Mouse (Mus musculus): Measurements from ENCODE around the gene Oca2. TPM values are rescaled to one million over a fixed set of nuclear protein-coding genes. Genes with fewer than 3 reads are reported as not detected.

The Oca2 gene
- polyA plus RNA-seq (2012; rRNA removed): 0.15 and 0.19 TPM in 2 replicates

GRCm38 (mm10) chr7:56239543-56239942 is at the start of gene Oca2:
Gene Oca2, plus strand, starts transcription at chr7:56239760.
- Histone ChIP-seq H3K4me3 (ENCODE audit: insufficient read depth, low read length) (no peak within 1 kb of the TSS), H3K27ac (ENCODE audit: insufficient read depth, low read length) (no peak within 1 kb of the TSS), H3K4me1 (ENCODE audit: control insufficient read depth, insufficient read depth, low read length) (no peaks in the 10 kb centered on the region)
- TF ChIP-seq CTCF (IDR thresholded peaks at IDR 0.05; ENCODE audit: extremely low read depth, insufficient read depth, low read length) (no peak), POLR2A (IDR thresholded peaks at IDR 0.05; ENCODE audit: extremely low read depth, insufficient read depth, low read length) (no peak)

DNA sequence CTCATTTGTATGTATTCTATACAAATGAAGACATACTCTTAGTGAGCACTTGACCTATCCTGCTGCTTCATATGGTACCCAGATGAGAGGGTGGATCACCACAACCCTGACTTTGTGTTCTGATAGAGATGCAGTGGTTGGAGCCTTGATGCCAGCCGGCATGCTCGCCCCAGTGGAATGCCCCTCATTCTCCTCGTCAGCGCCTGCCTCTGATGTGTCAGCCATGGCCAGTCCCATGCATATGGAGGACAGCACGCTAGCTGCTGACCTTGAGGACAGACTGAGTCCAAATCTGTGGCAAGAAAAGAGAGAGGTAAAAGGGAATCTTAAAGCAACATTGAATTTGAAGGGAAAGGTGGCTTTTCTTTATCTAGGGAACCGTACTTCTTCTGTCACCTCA is 48.5 kb upstream of the Oca2 start:
- TF ChIP-seq POLR2A (IDR thresholded peaks at IDR 0.05; ENCODE audit: extremely low read depth, insufficient read depth, low read length) (no peak), CTCF (IDR thresholded peaks at IDR 0.05; ENCODE audit: extremely low read depth, insufficient read depth, low read length) (no peak)
- Histone ChIP-seq H3K27ac (ENCODE audit: insufficient read depth, low read length) (no peak overlapping the region), H3K4me3 (ENCODE audit: insufficient read depth, low read length) (no peak overlapping the region), H3K4me1 (ENCODE audit: control insufficient read depth, insufficient read depth, low read length) (no peaks in the 10 kb centered on the region)

GRCm38 (mm10) chr7:56191661-56192060 is 47.9 kb upstream of the Oca2 start:
- Histone ChIP-seq H3K27ac (ENCODE audit: insufficient read depth, low read length) (no peak overlapping the region), H3K4me3 (ENCODE audit: insufficient read depth, low read length) (no peak overlapping the region), H3K4me1 (ENCODE audit: control insufficient read depth, insufficient read depth, low read length) (no peaks in the 10 kb centered on the region)
- TF ChIP-seq CTCF (IDR thresholded peaks at IDR 0.05; ENCODE audit: extremely low read depth, insufficient read depth, low read length): no peak
- TF ChIP-seq POLR2A (IDR thresholded peaks at IDR 0.05; ENCODE audit: extremely low read depth, insufficient read depth, low read length): no peak

GRCm38 (mm10) chr7:56201483-56202218 is 37.9 kb upstream of the Oca2 start:
- Histone ChIP-seq H3K27ac (ENCODE audit: insufficient read depth, low read length) (no peak overlapping the region), H3K4me1 (ENCODE audit: control insufficient read depth, insufficient read depth, low read length) (no peaks in the 10 kb centered on the region), H3K4me3 (ENCODE audit: insufficient read depth, low read length) (no peak overlapping the region)
- no peak for TF ChIP-seq CTCF (IDR thresholded peaks at IDR 0.05; ENCODE audit: extremely low read depth, insufficient read depth, low read length)

DNA sequence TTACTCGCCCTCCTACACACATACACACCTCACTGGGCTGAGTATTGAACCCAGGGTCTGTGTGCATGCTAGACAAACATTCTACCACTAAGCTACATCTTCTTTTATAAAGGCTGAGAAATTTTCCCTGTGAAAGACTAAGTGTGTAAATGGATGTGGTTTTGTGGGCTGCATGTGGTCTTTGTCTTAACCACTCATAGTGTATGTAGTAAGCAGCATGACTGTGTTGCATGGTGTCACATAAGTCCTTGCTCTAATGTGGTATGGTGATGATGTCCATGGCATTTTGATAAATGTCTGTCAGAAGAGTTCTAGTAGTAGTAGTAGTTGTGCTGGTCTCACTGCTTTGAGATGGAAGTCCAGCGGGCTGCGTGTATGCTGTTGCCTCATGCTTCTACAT is 36.7 kb upstream of the Oca2 start:
- no peak for TF ChIP-seq CTCF (IDR thresholded peaks at IDR 0.05; ENCODE audit: extremely low read depth, insufficient read depth, low read length)
- TF ChIP-seq POLR2A (IDR thresholded peaks at IDR 0.05; ENCODE audit: extremely low read depth, insufficient read depth, low read length): no peak
- Histone ChIP-seq H3K4me3 (ENCODE audit: insufficient read depth, low read length) (no peak overlapping the region), H3K27ac (ENCODE audit: insufficient read depth, low read length) (no peak overlapping the region), H3K4me1 (ENCODE audit: control insufficient read depth, insufficient read depth, low read length) (no peaks in the 10 kb centered on the region)

DNA sequence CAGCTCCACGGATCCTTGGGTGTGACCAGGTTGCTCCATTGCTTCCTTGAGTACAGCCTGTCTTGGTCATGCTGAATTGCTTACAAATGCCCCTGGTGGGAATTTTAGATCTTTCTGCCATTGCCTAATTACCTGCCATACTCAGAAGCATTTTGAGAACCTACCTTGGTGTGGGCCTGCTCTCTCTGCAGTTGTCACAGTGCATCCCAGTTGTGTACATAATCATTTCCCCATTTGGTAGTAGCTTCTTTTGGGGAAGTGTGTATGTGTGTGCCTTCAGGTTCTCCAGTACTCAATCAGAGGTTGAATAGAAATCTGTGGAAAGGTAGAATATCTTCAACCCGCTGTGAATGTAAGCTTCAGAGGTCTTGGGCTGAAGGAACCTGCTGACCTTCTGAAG is 36.3 kb upstream of the Oca2 start:
- Histone ChIP-seq H3K27ac (ENCODE audit: insufficient read depth, low read length) (no peak overlapping the region), H3K4me3 (ENCODE audit: insufficient read depth, low read length) (no peak overlapping the region), H3K4me1 (ENCODE audit: control insufficient read depth, insufficient read depth, low read length) (no peaks in the 10 kb centered on the region)
- TF ChIP-seq POLR2A (IDR thresholded peaks at IDR 0.05; ENCODE audit: extremely low read depth, insufficient read depth, low read length) (no peak), CTCF (IDR thresholded peaks at IDR 0.05; ENCODE audit: extremely low read depth, insufficient read depth, low read length) (no peak)

GRCm38 (mm10) chr7:56204877-56205276 is 34.7 kb upstream of the Oca2 start:
- Histone ChIP-seq H3K4me3 (ENCODE audit: insufficient read depth, low read length) (no peak overlapping the region), H3K27ac (ENCODE audit: insufficient read depth, low read length) (no peak overlapping the region)

DNA sequence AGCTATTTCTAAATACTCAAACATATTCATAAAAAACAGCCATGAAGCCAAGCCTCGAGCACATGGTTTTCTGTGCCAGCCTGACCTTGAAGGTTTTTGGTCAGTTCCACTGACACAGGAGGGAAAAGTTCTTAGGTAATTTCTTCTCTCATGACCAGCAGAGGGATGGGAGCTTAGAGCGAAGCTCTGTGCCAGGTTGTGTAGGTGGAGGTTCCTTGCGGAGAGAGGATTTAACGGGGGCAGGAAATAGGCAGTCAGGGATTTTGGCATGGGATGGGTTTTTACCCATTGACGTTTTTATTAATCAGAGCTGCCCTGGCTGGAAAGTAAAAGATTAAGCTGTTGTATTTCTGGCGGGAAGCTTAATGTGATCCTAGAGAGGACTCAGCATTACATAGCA is 18.7 kb upstream of the Oca2 start:
- no peaks in the 10 kb centered on the region for H3K4me1 ChIP-seq (ENCODE audit: control insufficient read depth, insufficient read depth, low read length)
- no peak overlapping the region for H3K27ac ChIP-seq (ENCODE audit: insufficient read depth, low read length)
- TF ChIP-seq CTCF (IDR thresholded peaks at IDR 0.05; ENCODE audit: extremely low read depth, insufficient read depth, low read length) (no peak), POLR2A (IDR thresholded peaks at IDR 0.05; ENCODE audit: extremely low read depth, insufficient read depth, low read length) (no peak)
- no peak overlapping the region for H3K4me3 ChIP-seq (ENCODE audit: insufficient read depth, low read length)

More at GRCm38 (mm10) chr7:56204877-56205276, 34.7 kb upstream of the Oca2 start:
- H3K4me1 ChIP-seq (ENCODE audit: control insufficient read depth, insufficient read depth, low read length): no peaks in the 10 kb centered on the region
- TF ChIP-seq CTCF (IDR thresholded peaks at IDR 0.05; ENCODE audit: extremely low read depth, insufficient read depth, low read length): no peak
- no peak for TF ChIP-seq POLR2A (IDR thresholded peaks at IDR 0.05; ENCODE audit: extremely low read depth, insufficient read depth, low read length)

GRCm38 (mm10) chr7:56235794-56236423 is 3.7 kb upstream of the Oca2 start:
- TF ChIP-seq POLR2A (IDR thresholded peaks at IDR 0.05; ENCODE audit: extremely low read depth, insufficient read depth, low read length) (no peak), CTCF (IDR thresholded peaks at IDR 0.05; ENCODE audit: extremely low read depth, insufficient read depth, low read length) (no peak)
- Histone ChIP-seq H3K4me1 (ENCODE audit: control insufficient read depth, insufficient read depth, low read length) (no peaks in the 10 kb centered on the region), H3K4me3 (ENCODE audit: insufficient read depth, low read length) (no peak overlapping the region), H3K27ac (ENCODE audit: insufficient read depth, low read length) (no peak overlapping the region)

- no peak for TF ChIP-seq POLR2A (IDR thresholded peaks at IDR 0.05; ENCODE audit: extremely low read depth, insufficient read depth, low read length)
- TF ChIP-seq CTCF (IDR thresholded peaks at IDR 0.05; ENCODE audit: extremely low read depth, insufficient read depth, low read length): no peak
- no peak overlapping the region for H3K4me3 ChIP-seq (ENCODE audit: insufficient read depth, low read length)
- no peak overlapping the region for H3K27ac ChIP-seq (ENCODE audit: insufficient read depth, low read length)
- no peaks in the 10 kb centered on the region for H3K4me1 ChIP-seq (ENCODE audit: control insufficient read depth, insufficient read depth, low read length)
These were observed 2.9 kb upstream of the Oca2 start for GRCm38 (mm10) chr7:56236617-56237016.

Measured in cortical plate, adult 2 months (tissue).